Mouse (Mus musculus): ENCODE data around the gene Ramac. TPM values are rescaled to one million over a fixed set of nuclear protein-coding genes. Genes with fewer than 3 reads are reported as not detected.

The Ramac gene
- polyA plus RNA-seq, 1 experiment from 2014 or later = 106 TPM

- Histone ChIP-seq H3K4me1 (ENCODE audit: control insufficient read depth, insufficient read depth, low read length) (peaks cover 7% of the 10 kb centered on the region), H3K9ac (ENCODE audit: low read length) (no peak overlapping the region), H3K4me3 (ENCODE audit: low read length) (no peak overlapping the region), H3K27ac (ENCODE audit: low read length) (no peak overlapping the region), H3K9me3 (replicated peaks; ENCODE audit: control insufficient read depth, low read length) (no peaks in the 10 kb centered on the region), H3K27me3 (ENCODE audit: control insufficient read depth, insufficient read depth, low read length) (no peaks in the 10 kb centered on the region), H3K36me3 (ENCODE audit: control insufficient read depth, insufficient read depth) (no peaks in the 10 kb centered on the region), H3K4me2 (ENCODE audit: low read depth, low read length) (no peak overlapping the region)
- WGBS = 81% methylated on average over 6 of the region's 6 CpGs
- no peak for ATAC-seq (replicated peaks; ENCODE audit: extremely low read depth, insufficient read depth, low FRiP score)
These were observed 31.5 kb upstream of the Ramac start for GRCm38 (mm10) chr7:81731181-81731651.

- ATAC-seq (replicated peaks; ENCODE audit: extremely low read depth, insufficient read depth, low FRiP score) = no peak
These were observed 30.3 kb upstream of the Ramac start for GRCm38 (mm10) chr7:81732183-81733089.

GRCm38 (mm10) chr7:81735300-81736048 is 27.3 kb upstream of the Ramac start:
- Histone ChIP-seq H3K27me3 (ENCODE audit: control insufficient read depth, insufficient read depth, low read length) (no peaks in the 10 kb centered on the region), H3K36me3 (ENCODE audit: control insufficient read depth, insufficient read depth) (no peaks in the 10 kb centered on the region), H3K4me2 (ENCODE audit: low read depth, low read length) (no peak overlapping the region), H3K4me1 (ENCODE audit: control insufficient read depth, insufficient read depth, low read length) (no peaks in the 10 kb centered on the region), H3K27ac (ENCODE audit: low read length) (no peak overlapping the region), H3K9me3 (replicated peaks; ENCODE audit: control insufficient read depth, low read length) (no peaks in the 10 kb centered on the region), H3K4me3 (ENCODE audit: low read length) (no peak overlapping the region), H3K9ac (ENCODE audit: low read length) (no peak overlapping the region)
- 60% methylated on average over 9 of the region's 9 CpGs for WGBS
- no peak for ATAC-seq (replicated peaks; ENCODE audit: extremely low read depth, insufficient read depth, low FRiP score)

More at GRCm38 (mm10) chr7:81732183-81733089, 30.3 kb upstream of the Ramac start:
- Histone ChIP-seq H3K36me3 (ENCODE audit: control insufficient read depth, insufficient read depth) (no peaks in the 10 kb centered on the region), H3K27me3 (ENCODE audit: control insufficient read depth, insufficient read depth, low read length) (no peaks in the 10 kb centered on the region), H3K4me3 (ENCODE audit: low read length) (no peak overlapping the region), H3K9ac (ENCODE audit: low read length) (no peak overlapping the region), H3K9me3 (replicated peaks; ENCODE audit: control insufficient read depth, low read length) (no peaks in the 10 kb centered on the region), H3K4me1 (ENCODE audit: control insufficient read depth, insufficient read depth, low read length) (no peaks in the 10 kb centered on the region), H3K27ac (ENCODE audit: low read length) (no peak overlapping the region), H3K4me2 (ENCODE audit: low read depth, low read length) (no peak overlapping the region)
- 80% methylated on average over 12 of the region's 12 CpGs for WGBS

DNA sequence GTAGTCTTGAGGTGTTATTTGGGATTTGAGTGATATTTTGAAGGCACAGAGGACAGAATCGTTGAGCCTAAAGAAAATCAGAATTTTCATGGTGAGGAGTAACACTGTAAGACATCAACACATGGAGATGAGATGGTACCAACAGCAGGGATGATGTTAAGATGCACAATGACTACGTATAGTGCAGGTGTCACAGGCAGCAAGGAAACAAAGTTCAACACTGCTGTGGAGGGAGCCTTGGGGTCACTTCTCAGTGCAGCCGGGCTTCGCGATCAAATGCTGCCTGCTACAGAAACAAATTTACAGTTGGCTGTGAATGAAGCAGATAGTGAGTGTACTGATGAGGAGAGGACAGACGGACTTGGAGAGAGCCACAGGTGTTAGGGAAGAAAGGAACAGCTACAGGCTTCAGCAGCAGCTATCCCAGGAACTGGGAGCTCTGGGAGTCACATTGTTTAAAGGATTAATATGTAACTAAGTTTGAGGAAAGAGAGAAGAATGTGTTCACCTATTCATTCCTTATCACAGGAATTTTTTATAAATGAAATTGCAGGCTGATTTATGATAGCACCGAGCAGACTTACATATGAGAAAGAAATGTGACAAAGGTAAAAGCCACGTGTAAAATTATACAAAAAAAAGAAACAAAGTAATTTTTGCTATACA is 23.9 kb upstream of the Ramac start:
- H3K4me1 ChIP-seq (ENCODE audit: control insufficient read depth, insufficient read depth, low read length) = peaks cover 3% of the 10 kb centered on the region; the same call in 1 of the 2 replicates
- no peaks in the 10 kb centered on the region for H3K9me3 ChIP-seq (replicated peaks; ENCODE audit: control insufficient read depth, low read length)
- H3K27me3 ChIP-seq (ENCODE audit: control insufficient read depth, insufficient read depth, low read length) = no peaks in the 10 kb centered on the region
- 62% methylated on average over 8 of the region's 8 CpGs for WGBS
- H3K4me3 ChIP-seq (ENCODE audit: low read length) = no peak overlapping the region
- H3K27ac ChIP-seq (ENCODE audit: low read length) = no peak overlapping the region
- no peak overlapping the region for H3K4me2 ChIP-seq (ENCODE audit: low read depth, low read length)
- ATAC-seq (replicated peaks; ENCODE audit: extremely low read depth, insufficient read depth, low FRiP score) = no peak
- H3K9ac ChIP-seq (ENCODE audit: low read length) = no peak overlapping the region
- no peaks in the 10 kb centered on the region for H3K36me3 ChIP-seq (ENCODE audit: control insufficient read depth, insufficient read depth)

DNA sequence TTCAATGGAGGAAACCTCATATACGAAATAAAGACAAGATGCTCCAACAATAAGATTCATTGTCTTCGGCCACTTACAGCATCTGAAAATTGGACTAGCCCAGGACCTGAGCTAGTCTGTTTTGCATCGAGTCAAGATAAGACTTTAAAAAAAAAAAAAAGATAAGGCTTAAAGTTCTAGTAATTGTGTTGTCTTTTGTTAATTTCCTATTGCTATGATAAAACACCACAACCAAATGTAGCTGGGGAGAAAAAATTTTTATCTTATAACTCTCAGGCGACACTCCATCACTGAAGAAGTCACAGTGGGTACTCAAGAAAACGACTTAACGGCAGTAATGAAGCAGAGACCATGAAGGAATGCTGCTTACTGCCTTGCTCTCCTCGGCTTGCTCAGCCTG is 22.7 kb upstream of the Ramac start:
- Histone ChIP-seq H3K4me2 (ENCODE audit: low read depth, low read length) (no peak overlapping the region), H3K9me3 (replicated peaks; ENCODE audit: control insufficient read depth, low read length) (no peaks in the 10 kb centered on the region), H3K27me3 (ENCODE audit: control insufficient read depth, insufficient read depth, low read length) (no peaks in the 10 kb centered on the region), H3K27ac (ENCODE audit: low read length) (no peak overlapping the region), H3K4me3 (ENCODE audit: low read length) (no peak overlapping the region), H3K4me1 (ENCODE audit: control insufficient read depth, insufficient read depth, low read length) (peaks cover 4% of the 10 kb centered on the region; the same call in 1 of the 2 replicates), H3K36me3 (ENCODE audit: control insufficient read depth, insufficient read depth) (no peaks in the 10 kb centered on the region), H3K9ac (ENCODE audit: low read length) (no peak overlapping the region)
- 82% methylated on average over 7 of the region's 7 CpGs for WGBS
- no peak for ATAC-seq (replicated peaks; ENCODE audit: extremely low read depth, insufficient read depth, low FRiP score)

GRCm38 (mm10) chr7:81744145-81744544 is 18.6 kb upstream of the Ramac start:
- Histone ChIP-seq H3K36me3 (ENCODE audit: control insufficient read depth, insufficient read depth) (no peaks in the 10 kb centered on the region), H3K4me3 (ENCODE audit: low read length) (no peak overlapping the region), H3K4me2 (ENCODE audit: low read depth, low read length) (no peak overlapping the region), H3K27me3 (ENCODE audit: control insufficient read depth, insufficient read depth, low read length) (no peaks in the 10 kb centered on the region), H3K4me1 (ENCODE audit: control insufficient read depth, insufficient read depth, low read length) (peaks cover 4% of the 10 kb centered on the region; the same call in 1 of the 2 replicates), H3K9ac (ENCODE audit: low read length) (no peak overlapping the region), H3K27ac (ENCODE audit: low read length) (no peak overlapping the region), H3K9me3 (replicated peaks; ENCODE audit: control insufficient read depth, low read length) (no peaks in the 10 kb centered on the region)
- 44% methylated on average over 4 of the region's 4 CpGs for WGBS
- no peak; the same call in 1 of the 2 replicates for ATAC-seq (replicated peaks; ENCODE audit: extremely low read depth, insufficient read depth, low FRiP score)

- H3K27ac ChIP-seq (ENCODE audit: low read length) = no peak overlapping the region
- WGBS = 79% methylated on average over 3 of the region's 3 CpGs
- H3K4me2 ChIP-seq (ENCODE audit: low read depth, low read length) = no peak overlapping the region
- no peaks in the 10 kb centered on the region for H3K9me3 ChIP-seq (replicated peaks; ENCODE audit: control insufficient read depth, low read length)
- H3K4me1 ChIP-seq (ENCODE audit: control insufficient read depth, insufficient read depth, low read length) = peaks cover 4% of the 10 kb centered on the region; the same call in 1 of the 2 replicates
- H3K9ac ChIP-seq (ENCODE audit: low read length) = no peak overlapping the region
- no peak for ATAC-seq (replicated peaks; ENCODE audit: extremely low read depth, insufficient read depth, low FRiP score)
- no peak overlapping the region for H3K4me3 ChIP-seq (ENCODE audit: low read length)
- no peaks in the 10 kb centered on the region for H3K27me3 ChIP-seq (ENCODE audit: control insufficient read depth, insufficient read depth, low read length)
- no peaks in the 10 kb centered on the region for H3K36me3 ChIP-seq (ENCODE audit: control insufficient read depth, insufficient read depth)
These were observed 14.8 kb upstream of the Ramac start for GRCm38 (mm10) chr7:81747956-81748355.

DNA sequence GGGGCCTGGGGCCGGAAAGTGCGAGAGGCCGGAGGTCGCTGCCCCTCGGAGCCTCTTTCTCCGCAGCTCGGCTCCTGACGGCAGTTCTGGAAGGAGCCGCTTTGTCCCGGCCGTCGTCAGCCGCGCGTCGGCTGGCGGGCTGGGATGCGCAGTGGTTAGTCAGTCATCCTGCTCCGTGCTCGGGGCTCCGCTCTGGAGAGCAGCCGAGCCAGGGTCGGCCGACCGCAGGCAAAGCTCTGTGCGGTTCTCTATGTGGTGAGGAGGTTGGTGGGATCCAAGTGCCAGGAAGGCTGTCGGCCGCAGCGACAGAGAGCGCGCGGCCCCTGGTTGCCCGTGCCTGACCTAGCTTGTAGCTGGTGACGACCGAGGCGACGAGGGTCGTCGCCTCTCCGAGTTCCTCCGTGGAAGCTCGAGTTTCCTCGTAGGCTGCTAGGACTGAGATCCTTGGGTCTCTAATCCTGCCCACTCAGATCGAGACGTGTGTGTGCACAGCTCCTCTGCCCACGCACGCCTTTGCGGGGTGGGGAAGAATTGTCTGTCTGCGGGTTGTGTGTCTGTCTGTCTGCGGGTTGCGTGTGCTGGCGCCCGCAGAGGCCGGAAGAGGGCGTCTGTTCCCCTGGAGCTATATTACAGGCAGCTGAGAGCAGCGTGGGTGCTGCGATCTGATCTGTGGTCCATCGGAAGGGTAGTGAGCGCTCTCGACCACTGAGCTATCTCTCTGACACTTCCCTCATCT is 553 bp downstream of the Ramac start:
- Histone ChIP-seq H3K4me1 (ENCODE audit: control insufficient read depth, insufficient read depth, low read length) (peaks cover 8% of the 10 kb centered on the region), H3K9ac (ENCODE audit: low read length) (peak overlapping the region; percentile 91), H3K27me3 (ENCODE audit: control insufficient read depth, insufficient read depth, low read length) (no peaks in the 10 kb centered on the region), H3K27ac (ENCODE audit: low read length) (peak overlapping the region; percentile 77), H3K4me3 (ENCODE audit: low read length) (peak overlapping the region; percentile 86), H3K9me3 (replicated peaks; ENCODE audit: control insufficient read depth, low read length) (no peaks in the 10 kb centered on the region), H3K4me2 (ENCODE audit: low read depth, low read length) (peak overlapping the region; percentile 95), H3K36me3 (ENCODE audit: control insufficient read depth, insufficient read depth) (no peaks in the 10 kb centered on the region)
- peak; percentile 43 for ATAC-seq (replicated peaks; ENCODE audit: extremely low read depth, insufficient read depth, low FRiP score)
- 3% methylated on average over 60 of the region's 60 CpGs for WGBS

Data from heart, embryonic 16.5 days (tissue).